Mouse (Mus musculus) forebrain, embryonic 12.5 days (tissue): Measurements from ENCODE around the gene Nudcd3. TPM values are rescaled to one million over a fixed set of nuclear protein-coding genes. Genes with fewer than 3 reads are reported as not detected.

Experiments used
- ATAC-seq: fragments of 200-750 bp; cut with Nextera tagmentation; 2 replicates; pipeline ENCODE4 v1.8.0; 2017; ENCODE audit warnings: moderate TSS enrichment; ENCODE audit not compliant: low FRiP score
- H3K27ac ChIP-seq: fragments of 300-500 bp; sonication (generic); 2 replicates; pipeline ENCODE4 v1.5.1; 2016; ENCODE audit warnings: mild to moderate bottlenecking
- H3K27me3 ChIP-seq: fragments of 300-500 bp; sonication (generic); 2 replicates; pipeline ENCODE4 v1.6.1; 2016; ENCODE audit warnings: mild to moderate bottlenecking
- H3K36me3 ChIP-seq: fragments of 300-500 bp; sonication (generic); replicated peaks from 2 replicates; pipeline ENCODE4 v1.6.1; 2016; ENCODE audit warnings: mild to moderate bottlenecking
- H3K4me1 ChIP-seq: fragments of 300-500 bp; sonication (generic); 2 replicates; pipeline ENCODE4 v1.6.1; 2016
- H3K4me2 ChIP-seq: fragments of 300-500 bp; sonication (generic); 2 replicates; pipeline ENCODE4 v1.6.1; 2016; ENCODE audit warnings: mild to moderate bottlenecking, moderate library complexity
- H3K4me3 ChIP-seq: fragments of 300-500 bp; sonication (generic); replicated peaks from 2 replicates; pipeline ENCODE4 v1.5.1; 2016; ENCODE audit warnings: mild to moderate bottlenecking
- H3K9ac ChIP-seq: fragments of 300-500 bp; sonication (generic); 2 replicates; pipeline ENCODE4 v1.6.1; 2016; ENCODE audit warnings: mild to moderate bottlenecking
- H3K9me3 ChIP-seq: fragments of 300-500 bp; sonication (generic); 2 replicates; pipeline ENCODE4 v1.6.1; 2016
- WGBS: fragments of 180-500 bp; shearing (Covaris S2); methylation state at CpG from one replicate; pipeline ENCODE4 v1.1.7; 2016; 5-methylcytosine and 5-hydroxymethylcytosine counted together
- polyA plus RNA-seq: library from polyadenylated mRNA; unstranded; fragments of >200 nt; fragmentation: Nextera tagmentation; extraction: Ambion mirVana; gene quantifications from 2 replicates; pipeline ENCODE4 v1.2.1, GENCODE M21; 2016

Gene Nudcd3
- polyA plus RNA-seq, 1 experiment from 2014 or later: 60.5 TPM

DNA sequence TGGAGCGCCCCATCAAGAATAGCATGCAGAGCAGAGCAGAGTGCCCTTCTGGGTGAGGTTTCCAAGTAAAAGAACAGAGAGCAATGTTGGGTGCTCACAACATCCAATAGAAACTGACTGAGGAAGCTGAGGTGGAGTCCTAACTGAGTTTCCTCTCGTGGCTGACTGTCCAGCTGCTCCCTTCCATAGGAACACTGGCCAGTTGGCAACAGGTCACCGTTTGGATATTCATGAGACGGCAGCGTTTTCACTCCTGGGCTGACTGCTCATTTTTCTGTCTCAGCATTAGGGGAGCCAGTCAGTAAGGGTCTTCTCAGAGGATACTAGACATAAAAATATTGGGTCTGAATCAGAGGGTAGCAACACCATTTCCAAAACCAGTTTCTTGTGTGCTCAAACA is 43.6 kb downstream of the Nudcd3 start:
- Histone ChIP-seq H3K9ac (no peak overlapping the region), H3K27me3 (no peaks in the 10 kb centered on the region), H3K4me2 (no peak overlapping the region), H3K36me3 (no peaks in the 10 kb centered on the region), H3K4me1 (peaks cover 16% of the 10 kb centered on the region), H3K4me3 (no peak overlapping the region), H3K9me3 (no peaks in the 10 kb centered on the region), H3K27ac (no peak overlapping the region)
- WGBS: 88% methylated on average over 5 of the region's 5 CpGs
- no peak for ATAC-seq

GRCm38 (mm10) chr11:6154211-6154701 is 46.0 kb downstream of the Nudcd3 start:
- Histone ChIP-seq H3K9me3 (no peaks in the 10 kb centered on the region), H3K9ac (no peak overlapping the region), H3K27me3 (no peaks in the 10 kb centered on the region), H3K27ac (no peak overlapping the region), H3K36me3 (peaks cover 11% of the 10 kb centered on the region), H3K4me1 (peaks cover 16% of the 10 kb centered on the region), H3K4me2 (no peak overlapping the region), H3K4me3 (no peak overlapping the region)
- ATAC-seq: no peak
- WGBS: 58% methylated on average over 3 of the region's 3 CpGs

GRCm38 (mm10) chr11:6152864-6153263 is 47.4 kb downstream of the Nudcd3 start:
- WGBS: 85% methylated on average over 4 of the region's 4 CpGs
- peaks cover 18% of the 10 kb centered on the region for H3K36me3 ChIP-seq
- H3K27me3 ChIP-seq: no peaks in the 10 kb centered on the region
- H3K4me3 ChIP-seq: no peak overlapping the region
- no peak for ATAC-seq
- H3K9ac ChIP-seq: no peak overlapping the region
- H3K27ac ChIP-seq: no peak overlapping the region
- H3K4me1 ChIP-seq: peaks cover 16% of the 10 kb centered on the region
- H3K9me3 ChIP-seq: no peaks in the 10 kb centered on the region
- H3K4me2 ChIP-seq: no peak overlapping the region

GRCm38 (mm10) chr11:6138233-6138950 is 61.8 kb downstream of the Nudcd3 start:
- no peak for ATAC-seq
- H3K36me3 ChIP-seq: no peaks in the 10 kb centered on the region; the same call in 1 of the 2 replicates
- no peak overlapping the region for H3K4me2 ChIP-seq
- H3K4me1 ChIP-seq: no peaks in the 10 kb centered on the region
- 88% methylated on average over 6 of the region's 7 CpGs for WGBS
- H3K9ac ChIP-seq: no peak overlapping the region
- no peaks in the 10 kb centered on the region for H3K9me3 ChIP-seq
- H3K27ac ChIP-seq: no peak overlapping the region
- no peak overlapping the region for H3K4me3 ChIP-seq
- H3K27me3 ChIP-seq: no peaks in the 10 kb centered on the region

DNA sequence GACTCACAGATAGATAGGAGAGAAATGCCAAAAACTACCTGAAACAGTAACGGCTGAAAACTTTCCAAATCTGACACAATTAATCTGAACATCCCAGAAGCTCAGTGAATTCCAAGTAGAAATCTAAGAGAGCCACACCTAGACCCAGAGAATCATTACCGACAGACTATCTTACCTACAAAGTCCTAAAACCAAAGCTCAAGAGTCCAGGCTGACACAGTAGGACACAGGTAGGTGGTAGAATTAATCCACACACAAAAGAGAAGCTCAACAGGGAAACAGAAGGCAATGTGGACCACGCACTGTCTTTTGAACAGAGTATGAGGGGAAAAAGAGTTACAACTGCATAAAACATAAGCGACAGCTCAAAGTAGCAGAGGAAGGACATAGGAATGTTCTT is 67.3 kb downstream of the Nudcd3 start:
- H3K9ac ChIP-seq: no peak overlapping the region
- ATAC-seq: no peak
- H3K27ac ChIP-seq: no peak overlapping the region
- no peaks in the 10 kb centered on the region for H3K27me3 ChIP-seq
- H3K4me1 ChIP-seq: no peaks in the 10 kb centered on the region
- H3K9me3 ChIP-seq: no peaks in the 10 kb centered on the region
- no peak overlapping the region for H3K4me3 ChIP-seq
- WGBS: 91% methylated on average over 4 of the region's 4 CpGs
- H3K36me3 ChIP-seq: no peaks in the 10 kb centered on the region
- no peak overlapping the region for H3K4me2 ChIP-seq

GRCm38 (mm10) chr11:6130578-6130977 is 69.6 kb downstream of the Nudcd3 start:
- no peaks in the 10 kb centered on the region for H3K36me3 ChIP-seq
- no peaks in the 10 kb centered on the region for H3K9me3 ChIP-seq
- H3K4me1 ChIP-seq: no peaks in the 10 kb centered on the region
- no peak overlapping the region for H3K4me2 ChIP-seq
- H3K27me3 ChIP-seq: no peaks in the 10 kb centered on the region
- H3K4me3 ChIP-seq: no peak overlapping the region
- ATAC-seq: no peak
- WGBS: 97% methylated on average over 1 of the region's 1 CpGs
- H3K9ac ChIP-seq: no peak overlapping the region
- H3K27ac ChIP-seq: no peak overlapping the region

DNA sequence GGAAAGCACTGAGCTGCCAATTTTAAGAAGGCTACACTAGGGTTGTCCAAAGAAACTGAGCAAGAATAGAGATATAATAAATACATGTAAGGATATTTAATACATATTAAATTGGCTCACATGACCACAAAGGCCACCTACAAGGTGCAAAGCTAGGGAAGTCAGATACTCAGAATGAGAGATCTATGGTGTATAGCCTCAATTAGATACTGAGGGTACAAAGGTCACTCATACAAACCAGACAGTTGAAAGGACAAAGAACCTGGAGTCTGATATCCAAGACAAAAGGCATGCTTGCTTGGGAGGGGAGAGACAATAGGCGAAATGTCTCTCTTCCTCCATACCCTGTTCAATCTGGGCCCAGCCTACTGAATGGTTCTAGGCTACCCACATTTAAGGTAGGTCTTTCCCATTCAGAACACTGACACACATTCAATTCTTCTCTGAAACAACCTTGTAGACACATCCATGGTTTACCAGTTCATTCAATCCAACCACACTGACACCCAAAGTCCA is 76.6 kb downstream of the Nudcd3 start:
- Histone ChIP-seq H3K27ac (no peak overlapping the region), H3K4me2 (no peak overlapping the region), H3K36me3 (peaks cover 31% of the 10 kb centered on the region), H3K4me3 (no peak overlapping the region), H3K27me3 (no peaks in the 10 kb centered on the region), H3K9ac (no peak overlapping the region), H3K9me3 (no peaks in the 10 kb centered on the region), H3K4me1 (no peaks in the 10 kb centered on the region)
- no peak for ATAC-seq
- 94% methylated on average over 1 of the region's 1 CpGs for WGBS

GRCm38 (mm10) chr11:6122631-6123030 is 77.6 kb downstream of the Nudcd3 start:
- 92% methylated on average over 5 of the region's 5 CpGs for WGBS
- H3K36me3 ChIP-seq: peaks cover 39% of the 10 kb centered on the region
- no peak for ATAC-seq

GRCm38 (mm10) chr11:6120596-6120995 is 79.6 kb downstream of the Nudcd3 start:
- no peaks in the 10 kb centered on the region for H3K9me3 ChIP-seq
- no peaks in the 10 kb centered on the region for H3K4me1 ChIP-seq
- no peak for ATAC-seq
- 86% methylated on average over 11 of the region's 11 CpGs for WGBS
- H3K27ac ChIP-seq: no peak overlapping the region
- H3K4me3 ChIP-seq: no peak overlapping the region
- H3K27me3 ChIP-seq: no peaks in the 10 kb centered on the region
- H3K4me2 ChIP-seq: no peak overlapping the region
- H3K9ac ChIP-seq: no peak overlapping the region
- H3K36me3 ChIP-seq: peaks cover 39% of the 10 kb centered on the region

More at GRCm38 (mm10) chr11:6122631-6123030, 77.6 kb downstream of the Nudcd3 start:
- no peak overlapping the region for H3K4me3 ChIP-seq
- no peak overlapping the region for H3K4me2 ChIP-seq
- H3K27ac ChIP-seq: no peak overlapping the region
- no peaks in the 10 kb centered on the region for H3K27me3 ChIP-seq
- H3K9me3 ChIP-seq: no peaks in the 10 kb centered on the region
- H3K4me1 ChIP-seq: no peaks in the 10 kb centered on the region
- H3K9ac ChIP-seq: no peak overlapping the region

DNA sequence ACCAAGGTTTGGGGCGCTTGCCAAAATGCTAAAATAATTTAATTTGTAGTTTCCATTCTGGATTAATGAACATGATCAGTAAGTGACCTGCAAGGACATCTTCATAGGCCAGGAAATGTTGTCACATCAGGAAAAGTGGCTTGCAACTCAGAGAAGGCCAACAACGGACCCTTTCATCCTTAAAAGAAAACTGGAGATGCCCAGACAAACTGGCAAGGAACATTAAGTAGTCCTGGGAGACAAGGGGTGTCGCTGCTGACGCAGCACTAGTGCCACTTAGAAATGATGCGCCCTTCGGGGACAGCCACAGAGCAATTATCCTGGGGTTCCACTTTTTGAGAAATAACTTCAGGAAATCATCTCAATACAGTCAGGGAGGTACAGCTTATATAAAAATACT is 80.2 kb downstream of the Nudcd3 start:
- H3K4me1 ChIP-seq: no peaks in the 10 kb centered on the region
- no peak overlapping the region for H3K27ac ChIP-seq
- no peak for ATAC-seq
- H3K9ac ChIP-seq: no peak overlapping the region
- no peak overlapping the region for H3K4me3 ChIP-seq
- H3K4me2 ChIP-seq: no peak overlapping the region
- WGBS: 94% methylated on average over 6 of the region's 6 CpGs
- no peaks in the 10 kb centered on the region for H3K27me3 ChIP-seq
- no peaks in the 10 kb centered on the region for H3K9me3 ChIP-seq
- H3K36me3 ChIP-seq: peaks cover 39% of the 10 kb centered on the region

GRCm38 (mm10) chr11:6119312-6119711 is 80.9 kb downstream of the Nudcd3 start:
- 94% methylated on average over 11 of the region's 11 CpGs for WGBS
- no peaks in the 10 kb centered on the region for H3K27me3 ChIP-seq
- no peak overlapping the region for H3K27ac ChIP-seq
- H3K4me2 ChIP-seq: no peak overlapping the region
- no peak overlapping the region for H3K4me3 ChIP-seq
- H3K4me1 ChIP-seq: no peaks in the 10 kb centered on the region
- H3K36me3 ChIP-seq: peaks cover 39% of the 10 kb centered on the region
- no peak for ATAC-seq
- no peak overlapping the region for H3K9ac ChIP-seq
- no peaks in the 10 kb centered on the region for H3K9me3 ChIP-seq

GRCm38 (mm10) chr11:6117956-6118355 is 82.3 kb downstream of the Nudcd3 start:
- H3K36me3 ChIP-seq: peaks cover 42% of the 10 kb centered on the region
- 94% methylated on average over 2 of the region's 2 CpGs for WGBS
- ATAC-seq: no peak

More at GRCm38 (mm10) chr11:6117956-6118355, 82.3 kb downstream of the Nudcd3 start:
- Histone ChIP-seq H3K4me2 (no peak overlapping the region), H3K4me1 (no peaks in the 10 kb centered on the region), H3K27me3 (no peaks in the 10 kb centered on the region), H3K27ac (no peak overlapping the region), H3K9me3 (no peaks in the 10 kb centered on the region), H3K9ac (no peak overlapping the region), H3K4me3 (no peak overlapping the region)
